Mouse (Mus musculus) liver, embryonic 16.5 days (tissue): ENCODE measurements around the gene St3gal2. TPM values are rescaled to one million over a fixed set of nuclear protein-coding genes. Genes with fewer than 3 reads are reported as not detected.
A peak's percentile ranks its signal among the peaks of the same experiment; 100 is the strongest.
"Not testable (repeated sequence)": the region's sequence is repeated elsewhere in the genome, so short reads cannot be mapped to it uniquely, and the experiment has no call there.

ENCODE experiments used
- ATAC-seq: fragments of 200-750 bp; cut with Nextera tagmentation; 2 replicates; pipeline ENCODE4 v1.8.0; 2017; ENCODE audit warnings: low read depth, mild to moderate bottlenecking, moderate number of reproducible peaks, moderate library complexity
- H3K27ac ChIP-seq: fragments of 300-500 bp; sonication (generic); 2 replicates; pipeline ENCODE4 v1.5.1; 2014; ENCODE audit warnings: mild to moderate bottlenecking, low read length
- H3K27me3 ChIP-seq: fragments of 300-500 bp; sonication (generic); 2 replicates; pipeline ENCODE4 v1.6.1; 2014; ENCODE audit warnings: low read depth, low read length, mixed read lengths; ENCODE audit not compliant: control insufficient read depth, insufficient read depth
- H3K36me3 ChIP-seq: fragments of 300-500 bp; sonication (generic); 2 replicates; pipeline ENCODE4 v1.6.1; 2014; ENCODE audit warnings: mild to moderate bottlenecking; ENCODE audit not compliant: control insufficient read depth, insufficient read depth
- H3K4me1 ChIP-seq: fragments of 300-500 bp; sonication (generic); 2 replicates; pipeline ENCODE4 v1.6.1; 2014; ENCODE audit warnings: low read depth, low read length, mixed read lengths; ENCODE audit not compliant: control insufficient read depth
- H3K4me2 ChIP-seq: fragments of 300-500 bp; sonication (generic); 2 replicates; pipeline ENCODE4 v1.6.1; 2014; ENCODE audit warnings: low read depth, low read length, mixed read lengths
- H3K4me3 ChIP-seq: fragments of 300-500 bp; sonication (generic); 2 replicates; pipeline ENCODE4 v1.5.1; 2014; ENCODE audit warnings: low read depth, mild to moderate bottlenecking, low read length
- H3K9ac ChIP-seq: fragments of 300-500 bp; sonication (generic); 2 replicates; pipeline ENCODE4 v1.6.1; 2014; ENCODE audit warnings: low read depth, low read length
- H3K9me3 ChIP-seq: fragments of 300-500 bp; sonication (generic); replicated peaks from 2 replicates; pipeline ENCODE4 v1.6.1; 2016; ENCODE audit warnings: low read length; ENCODE audit not compliant: control insufficient read depth
- WGBS: fragments of 180-500 bp; shearing (Covaris S2); extraction: QIAGEN DNeasy Blood & Tissue Kit; methylation state at CpG from one replicate; pipeline ENCODE4 v1.1.7; 2014; ENCODE audit not compliant: insufficient replicate concordance; 5-methylcytosine and 5-hydroxymethylcytosine counted together
- polyA plus RNA-seq: library from polyadenylated mRNA; unstranded; fragments of >200 nt; fragmentation: Nextera tagmentation; extraction: Ambion mirVana; gene quantifications from 2 replicates; pipeline ENCODE4 v1.2.1, GENCODE M21; 2015

Gene St3gal2
- polyA plus RNA-seq, 1 experiment from 2014 or later, result 23.7 TPM

DNA sequence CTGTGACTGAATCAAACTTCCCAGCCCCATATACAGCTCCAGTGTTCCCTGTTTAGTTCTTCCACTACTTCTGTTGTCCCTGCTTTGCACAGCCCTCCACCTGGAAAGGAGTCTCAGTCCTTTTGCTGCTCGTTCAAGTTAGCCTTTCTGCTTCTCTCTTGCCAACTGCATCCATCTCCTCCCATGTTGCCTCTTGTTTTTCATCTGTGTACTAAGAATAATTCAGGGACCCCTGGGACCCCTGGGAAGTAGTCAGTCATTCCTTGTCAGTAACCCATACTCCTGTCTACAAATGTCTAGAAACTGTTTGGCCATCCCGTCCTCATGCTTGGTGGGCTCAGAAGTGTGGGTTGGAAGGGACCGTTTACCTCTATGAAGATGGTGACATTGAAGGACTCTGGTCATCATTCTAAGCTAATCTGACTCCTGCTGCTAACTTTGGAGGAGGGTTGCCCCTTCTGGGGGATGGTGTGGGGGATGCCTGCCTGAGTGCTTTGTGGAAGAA lies 1.1 kb downstream of the St3gal2 start:
- Histone ChIP-seq H3K9ac (peak overlapping the region; percentile 92), H3K4me1 (peaks cover 59% of the 10 kb centered on the region), H3K4me3 (peak overlapping the region; percentile 88), H3K9me3 (no peaks in the 10 kb centered on the region), H3K36me3 (peaks cover 3% of the 10 kb centered on the region), H3K27me3 (no peaks in the 10 kb centered on the region), H3K4me2 (peak overlapping the region; percentile 75), H3K27ac (peak overlapping the region; percentile 93)
- ATAC-seq, result no peak
- 32% methylated on average over 3 of the region's 3 CpGs for WGBS

DNA sequence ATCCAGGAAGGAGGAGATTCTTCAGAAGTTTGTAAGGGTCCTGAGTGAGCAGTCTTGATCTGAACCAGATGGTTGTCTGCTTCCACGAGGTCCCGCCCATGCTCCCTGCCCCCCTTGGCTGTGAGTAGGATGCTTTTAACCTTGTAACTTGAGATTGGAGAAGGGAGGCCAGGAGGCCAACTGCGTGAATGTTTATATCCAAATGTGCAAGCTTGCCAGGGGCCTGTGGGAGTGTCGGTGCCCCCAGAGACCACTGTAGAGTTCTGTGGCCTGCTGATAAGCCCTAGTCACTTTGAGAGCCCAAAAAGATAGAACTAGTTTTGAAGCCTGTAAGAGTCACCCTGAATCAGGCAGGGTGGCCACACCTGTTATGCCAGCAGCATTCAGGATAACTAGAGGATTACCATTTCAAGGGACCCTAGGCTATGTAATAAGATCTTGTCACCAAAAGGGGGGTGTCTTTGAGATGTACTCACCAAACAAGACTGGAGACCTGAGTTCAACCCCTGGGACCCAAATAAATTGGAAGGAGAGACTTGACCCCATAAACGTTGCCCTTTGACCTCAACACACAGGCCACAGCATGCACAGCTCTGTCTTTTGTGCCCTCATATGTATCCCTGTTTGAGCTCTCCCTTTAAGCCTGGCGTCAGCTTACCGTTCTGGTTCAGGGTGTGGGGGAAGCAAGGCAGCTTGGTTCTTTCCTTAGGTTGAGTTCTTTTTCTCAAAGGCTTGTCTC lies 1.9 kb downstream of the St3gal2 start:
- Histone ChIP-seq H3K27ac (peak overlapping the region; percentile 93), H3K4me1 (peaks cover 65% of the 10 kb centered on the region), H3K9ac (peak overlapping the region; percentile 92), H3K4me3 (peak overlapping the region; percentile 88), H3K4me2 (peak overlapping the region; percentile 75), H3K27me3 (no peaks in the 10 kb centered on the region), H3K9me3 (no peaks in the 10 kb centered on the region), H3K36me3 (peaks cover 3% of the 10 kb centered on the region)
- ATAC-seq, result peak; percentile 77
- 29% methylated on average over 7 of the region's 7 CpGs for WGBS

DNA sequence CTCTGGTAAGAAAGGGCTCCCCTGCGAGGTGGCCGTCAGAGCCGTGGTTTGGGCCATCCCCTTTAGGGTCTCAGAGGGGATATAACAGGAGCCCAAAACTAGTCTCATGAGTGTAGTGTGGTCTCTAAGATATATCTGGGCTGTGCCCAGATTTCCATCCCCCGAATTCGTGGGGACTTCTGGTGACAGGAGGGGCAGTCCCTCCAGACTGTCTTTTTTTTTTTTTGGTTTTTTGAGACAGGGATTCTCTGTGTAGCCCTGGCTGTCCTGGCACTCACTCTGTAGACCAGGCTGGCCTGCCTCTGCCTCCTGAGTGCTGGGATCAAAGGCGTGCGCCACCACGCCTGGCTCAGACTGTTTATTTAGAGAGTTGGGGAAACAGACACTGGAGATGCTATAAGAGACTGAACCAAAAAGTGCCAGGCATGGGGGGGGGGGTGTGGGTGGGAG lies 6.0 kb downstream of the St3gal2 start:
- H3K4me1 ChIP-seq, result peaks cover 86% of the 10 kb centered on the region
- H3K9me3 ChIP-seq, result no peaks in the 10 kb centered on the region
- no peak overlapping the region for H3K9ac ChIP-seq
- WGBS, result 68% methylated on average over 8 of the region's 8 CpGs
- H3K4me2 ChIP-seq, result no peak overlapping the region
- ATAC-seq, result no peak
- H3K27me3 ChIP-seq, result no peaks in the 10 kb centered on the region
- H3K36me3 ChIP-seq, result peaks cover 3% of the 10 kb centered on the region
- no peak overlapping the region for H3K4me3 ChIP-seq
- H3K27ac ChIP-seq, result peak overlapping the region; percentile 6

DNA sequence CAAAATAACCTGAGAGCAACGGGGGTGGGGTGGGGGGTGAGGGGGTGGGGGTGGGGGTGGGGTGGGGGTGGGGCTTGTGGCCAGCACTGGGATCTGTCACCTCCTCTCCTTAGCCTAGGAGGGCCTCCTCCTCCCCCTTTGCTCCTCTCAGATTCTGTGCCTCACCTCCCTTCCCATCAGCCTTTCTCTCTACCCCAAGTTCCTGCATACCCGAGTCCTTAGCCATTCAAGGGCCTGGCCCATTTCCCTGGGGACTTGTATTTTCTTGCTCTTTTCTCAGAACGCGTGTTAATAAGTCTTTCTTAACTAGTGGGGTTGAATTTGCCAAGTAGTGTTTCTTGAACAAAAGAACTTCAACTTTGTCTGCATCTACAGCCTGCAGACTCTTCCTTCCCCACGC lies 7.0 kb downstream of the St3gal2 start:
- no peak overlapping the region for H3K9ac ChIP-seq
- H3K4me2 ChIP-seq, result no peak overlapping the region; the same call in 1 of the 2 replicates
- H3K9me3 ChIP-seq, result no peaks in the 10 kb centered on the region
- H3K4me1 ChIP-seq, result peaks cover 87% of the 10 kb centered on the region
- H3K27ac ChIP-seq, result peak overlapping the region; percentile 48; the same call in 1 of the 2 replicates
- peaks cover 3% of the 10 kb centered on the region for H3K36me3 ChIP-seq
- H3K27me3 ChIP-seq, result no peaks in the 10 kb centered on the region
- H3K4me3 ChIP-seq, result no peak overlapping the region
- no peak for ATAC-seq
- 36% methylated on average over 5 of the region's 5 CpGs for WGBS

DNA sequence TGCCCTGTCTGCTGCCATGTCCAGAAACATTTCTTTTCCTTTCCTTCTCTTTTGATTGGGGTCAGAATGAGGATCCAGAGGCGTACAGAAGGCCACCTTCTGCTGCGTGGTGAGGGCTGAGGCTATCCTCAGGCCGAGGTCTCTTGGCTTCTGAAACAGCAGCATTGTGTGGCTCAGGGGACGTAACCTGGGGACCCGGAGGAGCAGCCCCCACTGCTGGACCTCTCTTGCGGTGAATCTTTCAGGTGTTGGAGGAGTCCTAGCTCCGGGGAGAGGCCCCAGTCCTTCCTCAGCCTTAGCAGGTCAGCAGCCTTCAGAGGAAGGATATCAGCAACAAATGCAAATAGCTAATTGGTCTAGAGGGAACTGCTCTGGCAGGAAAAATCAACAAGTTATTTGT lies 8.7 kb downstream of the St3gal2 start:
- peak overlapping the region; percentile 43 for H3K4me2 ChIP-seq
- 33% methylated on average over 7 of the region's 7 CpGs for WGBS
- H3K27ac ChIP-seq, result peak overlapping the region; percentile 89
- no peaks in the 10 kb centered on the region for H3K27me3 ChIP-seq
- H3K4me3 ChIP-seq, result peak overlapping the region; percentile 22
- ATAC-seq, result no peak
- H3K36me3 ChIP-seq, result peaks cover 3% of the 10 kb centered on the region
- peaks cover 90% of the 10 kb centered on the region for H3K4me1 ChIP-seq
- no peaks in the 10 kb centered on the region for H3K9me3 ChIP-seq
- peak overlapping the region; percentile 43 for H3K9ac ChIP-seq

DNA sequence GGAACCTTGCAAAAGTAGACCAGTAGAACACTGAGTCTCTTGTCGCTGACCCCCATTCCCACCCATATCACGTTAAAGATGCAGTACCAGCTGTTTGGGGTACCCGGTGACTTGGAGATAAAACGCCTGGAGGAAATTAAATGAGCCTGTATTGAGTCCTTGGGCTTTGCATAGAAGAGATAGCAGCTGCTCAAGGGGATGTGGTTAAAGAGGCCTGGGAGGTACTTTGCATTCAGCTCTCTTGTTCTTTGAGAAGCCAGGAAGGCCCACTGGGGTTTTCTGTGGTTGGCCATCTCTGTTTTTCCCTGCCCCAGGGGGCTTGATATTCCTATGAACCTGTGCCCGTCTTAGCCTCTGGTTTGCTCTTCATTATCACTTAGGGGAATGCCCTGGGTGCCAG lies 9.3 kb downstream of the St3gal2 start:
- Histone ChIP-seq H3K27me3 (no peaks in the 10 kb centered on the region), H3K36me3 (peaks cover 3% of the 10 kb centered on the region), H3K4me2 (peak overlapping the region; percentile 43), H3K9me3 (no peaks in the 10 kb centered on the region), H3K27ac (peak overlapping the region; percentile 89), H3K4me1 (peaks cover 88% of the 10 kb centered on the region), H3K4me3 (peak overlapping the region; percentile 22), H3K9ac (peak overlapping the region; percentile 47)
- ATAC-seq, result peak; percentile 84
- WGBS, result 20% methylated on average over 5 of the region's 5 CpGs

DNA sequence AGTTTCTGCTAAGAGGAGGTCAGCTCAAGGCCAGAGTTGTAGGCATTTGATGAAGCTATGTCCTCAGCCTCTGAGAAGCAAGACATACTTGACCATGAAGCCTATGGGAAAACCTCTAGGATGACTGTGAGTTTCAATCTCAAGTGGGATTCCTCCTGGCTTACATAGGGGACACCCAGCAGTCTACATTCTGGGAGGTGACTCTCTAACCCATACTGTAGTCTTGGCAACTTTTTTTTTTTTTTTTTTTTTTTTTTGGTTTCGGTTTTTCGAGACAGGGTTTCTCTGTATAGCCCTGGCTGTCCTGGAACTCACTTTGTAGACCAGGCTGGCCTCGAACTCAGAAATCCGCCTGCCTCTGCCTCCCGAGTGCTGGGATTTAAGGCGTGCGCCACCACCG lies 9.9 kb downstream of the St3gal2 start:
- WGBS, result 64% methylated on average over 6 of the region's 8 CpGs
- Histone ChIP-seq H3K9ac (peak overlapping the region; percentile 47), H3K4me2 (peak overlapping the region; percentile 43), H3K4me3 (peak overlapping the region; percentile 22), H3K27ac (peak overlapping the region; percentile 89), H3K4me1 (peaks cover 87% of the 10 kb centered on the region)
- ATAC-seq, H3K9me3 ChIP-seq, H3K36me3 ChIP-seq, H3K27me3 ChIP-seq: not testable (repeated sequence)

DNA sequence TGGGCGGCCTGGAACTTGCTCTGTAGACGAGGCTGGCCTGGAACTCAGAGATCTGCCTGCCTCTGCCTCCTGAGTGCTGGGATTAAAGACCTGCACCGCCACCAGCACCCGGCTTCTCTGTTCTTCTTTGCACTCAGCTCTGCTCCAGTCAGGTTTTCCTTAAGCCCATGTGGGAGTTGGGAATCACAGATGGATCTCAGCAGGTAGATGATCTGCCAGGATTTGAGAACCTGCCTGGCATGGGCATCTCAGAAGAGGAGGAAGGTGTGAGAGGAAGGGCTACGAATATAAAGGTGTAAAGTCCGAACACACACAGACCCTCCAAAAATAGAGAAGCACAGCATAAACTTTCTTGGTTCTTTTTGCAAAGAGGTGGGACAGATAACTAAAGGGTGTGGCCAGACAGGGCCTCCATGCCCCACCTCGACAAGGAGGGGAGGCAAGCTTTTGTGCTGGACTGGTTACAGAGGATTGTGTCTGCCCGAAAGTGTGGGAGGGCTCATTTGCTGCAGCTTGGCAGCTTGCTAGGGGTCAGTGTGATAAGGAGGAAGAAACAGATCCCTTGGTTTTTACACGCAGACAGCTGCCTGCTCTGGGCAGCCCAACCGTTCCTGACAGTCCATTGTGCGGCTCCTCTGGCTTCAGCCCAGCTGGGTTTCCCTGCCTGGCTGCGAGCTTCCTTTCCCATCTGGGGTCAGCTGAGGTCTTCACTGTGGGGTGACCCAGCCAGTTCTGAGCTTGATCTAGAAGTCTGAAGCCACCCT lies 11.6 kb downstream of the St3gal2 start:
- no peaks in the 10 kb centered on the region for H3K27me3 ChIP-seq
- no peaks in the 10 kb centered on the region; the same call in 1 of the 2 replicates for H3K36me3 ChIP-seq
- H3K4me1 ChIP-seq, result peaks cover 82% of the 10 kb centered on the region
- no peaks in the 10 kb centered on the region for H3K9me3 ChIP-seq
- peak overlapping the region; percentile 45 for H3K9ac ChIP-seq
- 39% methylated on average over 12 of the region's 12 CpGs for whole genome bisulfite sequencing
- ATAC-seq, result peak; percentile 64
- peak overlapping the region; percentile 86 for H3K27ac ChIP-seq
- peak overlapping the region; percentile 60 for H3K4me2 ChIP-seq
- H3K4me3 ChIP-seq, result peak overlapping the region; percentile 34
